Mouse (Mus musculus) bone marrow macrophage, adult 2 months (primary cell): ENCODE measurements around the gene Map4k5. TPM values are rescaled to one million over a fixed set of nuclear protein-coding genes. Genes with fewer than 3 reads are reported as not detected.
A peak's percentile ranks its signal among the peaks of the same experiment; 100 is the strongest.

Experiments used
- H3K27ac ChIP-seq: 2 replicates; pipeline ENCODE4 v1.5.1; 2012; ENCODE audit warnings: low read depth, low read length; ENCODE audit not compliant: insufficient read depth
- H3K4me1 ChIP-seq: 2 replicates; pipeline ENCODE4 v1.6.1; 2012; ENCODE audit warnings: low read length; ENCODE audit not compliant: control insufficient read depth, insufficient read depth
- H3K4me3 ChIP-seq: 2 replicates; pipeline ENCODE4 v1.5.1; 2012; ENCODE audit warnings: mild to moderate bottlenecking, low read length, moderate library complexity; ENCODE audit not compliant: insufficient read depth
- CTCF ChIP-seq: IDR thresholded peaks from 2 replicates; pipeline ENCODE4 v1.5.1; 2012; ENCODE audit warnings: low read depth, mild to moderate bottlenecking, low read length, moderate library complexity
- POLR2A ChIP-seq: IDR thresholded peaks from 2 replicates; pipeline ENCODE4 v1.6.1; 2012; ENCODE audit warnings: mild to moderate bottlenecking, low read depth, low read length, borderline replicate concordance
- polyA plus RNA-seq: library from polyadenylated mRNA; stranded (reverse); fragments of >200 nt; gene quantifications from 2 replicates; pipeline ENCODE4 v1.2.4, GENCODE M21; 2012; ENCODE audit not compliant: missing spikeins, insufficient read depth, insufficient read length

Gene Map4k5
- polyA plus RNA-seq, 1 experiment: 8.2 TPM

DNA sequence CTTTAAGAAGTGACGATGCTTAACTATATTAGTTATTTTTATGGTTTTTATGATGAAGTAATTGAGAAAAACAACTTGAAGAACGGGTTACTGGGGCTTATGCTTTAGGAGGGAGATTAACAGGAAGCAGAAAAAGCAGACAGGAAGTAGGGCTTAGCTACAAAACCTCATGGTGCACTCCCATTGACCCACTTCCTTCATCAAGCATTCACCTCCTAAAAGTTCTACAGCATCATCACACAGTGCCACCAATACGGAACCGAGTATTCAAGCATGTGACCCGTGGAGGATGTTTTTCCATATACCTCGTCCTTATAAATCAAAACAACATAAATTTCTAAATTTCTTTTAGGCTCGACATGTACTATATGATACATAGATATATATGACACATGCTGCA lies 19.7 kb upstream of the Map4k5 start:
- no peak overlapping the region for H3K4me3 ChIP-seq
- no peak overlapping the region for H3K27ac ChIP-seq
- TF ChIP-seq POLR2A (no peak), CTCF (no peak)
- peaks cover 5% of the 10 kb centered on the region for H3K4me1 ChIP-seq

GRCm38 (mm10) chr12:69911906-69912305 lies 18.9 kb upstream of the Map4k5 start:
- no peak overlapping the region for H3K4me3 ChIP-seq
- H3K27ac ChIP-seq: no peak overlapping the region
- no peak for TF ChIP-seq POLR2A
- no peak for TF ChIP-seq CTCF
- peaks cover 8% of the 10 kb centered on the region for H3K4me1 ChIP-seq

GRCm38 (mm10) chr12:69908511-69908900 lies 15.5 kb upstream of the Map4k5 start:
- Histone ChIP-seq H3K4me1 (peaks cover 9% of the 10 kb centered on the region), H3K27ac (no peak overlapping the region), H3K4me3 (no peak overlapping the region)
- TF ChIP-seq POLR2A (no peak), CTCF (no peak)

GRCm38 (mm10) chr12:69907667-69908510 lies 14.9 kb upstream of the Map4k5 start:
- Histone ChIP-seq H3K4me3 (no peak overlapping the region), H3K27ac (no peak overlapping the region)

DNA sequence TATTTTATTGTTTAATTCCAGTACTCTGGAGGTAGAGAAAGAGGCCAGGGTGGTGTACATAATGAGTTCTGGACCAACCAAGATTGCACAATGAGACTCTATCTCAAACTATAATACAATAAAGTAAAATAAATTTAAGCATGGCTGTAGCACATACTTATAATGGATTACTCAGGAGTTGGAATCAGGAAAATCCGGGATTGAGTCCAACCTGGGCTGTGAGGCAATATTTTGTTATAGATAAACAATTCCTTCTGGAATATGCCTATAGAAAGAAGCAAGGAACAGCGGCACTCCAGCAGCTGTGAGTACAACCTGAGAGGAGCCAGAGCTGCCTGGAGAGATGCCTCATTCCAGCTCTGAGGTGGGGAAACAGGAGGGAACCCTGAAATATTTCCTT lies 12.0 kb upstream of the Map4k5 start:
- Histone ChIP-seq H3K27ac (no peak overlapping the region), H3K4me3 (no peak overlapping the region), H3K4me1 (peaks cover 4% of the 10 kb centered on the region)
- TF ChIP-seq POLR2A: no peak
- no peak for TF ChIP-seq CTCF

More at GRCm38 (mm10) chr12:69907667-69908510, 14.9 kb upstream of the Map4k5 start:
- no peak for TF ChIP-seq CTCF
- no peak for TF ChIP-seq POLR2A
- H3K4me1 ChIP-seq: peaks cover 9% of the 10 kb centered on the region

DNA sequence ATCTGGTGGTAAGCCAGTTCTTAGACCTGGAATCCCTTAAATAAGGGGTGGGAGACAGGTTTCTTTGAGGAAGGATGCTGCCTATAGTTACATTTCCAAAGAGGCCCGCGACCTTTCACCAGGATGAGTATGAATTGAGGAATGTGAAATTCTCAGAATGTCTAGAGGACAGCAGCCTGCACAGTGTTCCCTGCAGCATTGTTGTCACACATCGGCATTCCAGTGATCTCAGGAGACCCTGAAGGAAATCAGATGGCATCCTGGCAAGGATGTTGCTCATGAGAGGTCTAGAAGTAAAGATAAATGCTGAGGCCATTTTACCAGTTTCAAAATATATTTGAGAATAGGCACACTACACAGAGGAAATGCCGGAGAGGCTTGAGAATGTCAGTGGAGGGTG lies 5.1 kb upstream of the Map4k5 start:
- no peak for TF ChIP-seq CTCF
- no peak for TF ChIP-seq POLR2A
- H3K4me1 ChIP-seq: no peaks in the 10 kb centered on the region
- no peak overlapping the region for H3K27ac ChIP-seq
- no peak overlapping the region for H3K4me3 ChIP-seq

DNA sequence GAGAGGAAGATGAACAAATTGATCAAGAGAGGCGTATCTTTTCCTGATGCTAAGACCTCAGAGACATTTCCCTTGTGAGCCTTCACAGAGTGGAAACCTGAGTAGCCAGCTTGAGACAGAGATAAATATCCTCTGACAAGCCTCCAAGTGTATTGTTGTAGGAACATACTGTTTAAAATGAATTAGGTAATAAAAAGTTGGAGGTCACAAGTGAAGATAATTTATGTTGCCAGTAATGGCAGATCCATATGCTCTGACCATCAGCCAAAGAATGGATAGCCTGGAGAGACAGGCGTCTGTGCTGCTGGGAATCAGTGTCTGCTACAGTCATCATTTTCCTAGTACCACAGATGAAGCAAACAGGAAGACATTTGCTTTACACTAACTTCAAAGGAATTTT lies 2.0 kb upstream of the Map4k5 start:
- H3K4me3 ChIP-seq: no peak overlapping the region
- no peak overlapping the region for H3K27ac ChIP-seq
- TF ChIP-seq CTCF: no peak
- TF ChIP-seq POLR2A: no peak
- H3K4me1 ChIP-seq: peaks cover 7% of the 10 kb centered on the region

GRCm38 (mm10) chr12:69893927-69894326 lies 927 bp upstream of the Map4k5 start:
- Histone ChIP-seq H3K4me3 (no peak overlapping the region), H3K4me1 (peaks cover 10% of the 10 kb centered on the region), H3K27ac (no peak overlapping the region)
- TF ChIP-seq CTCF: no peak
- TF ChIP-seq POLR2A: no peak

DNA sequence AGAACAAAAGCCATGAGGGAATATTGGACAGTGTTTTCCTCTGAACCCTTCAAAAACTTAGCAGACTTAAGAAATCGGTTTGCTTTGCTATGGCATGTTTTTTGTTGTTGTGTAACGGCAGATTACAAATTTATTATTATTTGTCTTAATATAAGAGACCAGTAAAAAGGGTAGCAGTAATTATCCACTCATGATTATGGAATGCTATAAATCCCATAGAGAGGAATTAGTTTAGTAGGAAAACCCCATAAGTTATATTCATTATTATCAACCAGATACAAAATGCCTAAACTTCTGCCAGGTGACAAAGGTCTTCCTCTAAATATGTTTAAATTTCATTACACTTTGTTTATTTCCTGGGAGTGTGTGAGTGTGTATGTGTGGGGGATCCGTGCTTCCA lies 1.3 kb downstream of the Map4k5 start:
- H3K4me3 ChIP-seq: peak overlapping the region; percentile 93
- no peak for TF ChIP-seq CTCF
- TF ChIP-seq POLR2A: no peak
- peaks cover 17% of the 10 kb centered on the region for H3K4me1 ChIP-seq
- H3K27ac ChIP-seq: no peak overlapping the region

DNA sequence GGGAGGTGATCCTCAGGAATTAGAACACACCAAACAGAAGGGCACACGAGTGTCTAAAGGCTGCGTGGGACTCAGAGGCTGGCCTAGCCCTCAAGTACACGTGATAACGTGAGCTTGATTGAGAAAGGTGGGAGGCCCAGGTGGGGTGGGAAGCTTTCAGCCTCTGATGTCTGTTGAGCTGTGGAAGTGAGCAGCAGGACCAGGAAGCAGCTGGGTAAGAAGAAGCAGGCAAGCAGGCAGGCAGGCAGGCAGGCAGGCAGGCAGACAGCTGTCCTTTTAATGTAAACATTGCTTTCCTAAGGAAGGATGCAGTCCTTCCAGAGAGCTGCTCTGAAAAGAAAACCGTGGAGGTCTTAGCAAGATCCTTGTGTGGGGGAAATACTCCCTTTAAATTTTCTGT lies 2.5 kb downstream of the Map4k5 start:
- H3K27ac ChIP-seq: no peak overlapping the region
- peaks cover 18% of the 10 kb centered on the region for H3K4me1 ChIP-seq
- no peak overlapping the region for H3K4me3 ChIP-seq
- TF ChIP-seq POLR2A (no peak), CTCF (no peak)
